Comparison of ENCODE assay signal across 10 mouse cellular contexts in the genomic region with DNA sequence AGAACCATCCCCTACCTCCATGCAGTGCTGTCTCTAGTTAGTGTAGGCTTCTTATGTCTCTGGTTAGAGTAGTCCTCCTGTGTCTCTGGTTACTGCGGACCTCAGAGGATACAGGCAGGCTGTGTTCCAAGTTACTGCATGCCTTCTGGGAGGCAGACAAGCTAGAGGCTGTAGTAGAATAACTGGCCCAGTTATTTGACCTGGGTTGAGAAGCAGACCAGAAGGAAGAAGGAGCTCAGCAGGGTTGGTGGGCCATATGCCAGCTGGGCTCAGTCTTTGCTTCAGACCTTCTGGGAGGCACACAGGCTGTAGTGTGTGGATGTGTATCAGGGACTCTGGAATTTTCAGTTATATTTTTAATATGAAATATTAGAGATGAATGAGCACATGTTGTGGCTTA.
"Had no signal": no experiment of that assay in that cellular context is flagged by ENCODE, and none has a peak within 500 bp of the region (broad histone marks: within the 10 kb centered on the region; RNA-seq: fewer than 3 reads in every experiment).

No protein-coding gene starts in this region.

- H3K4me1 ChIP-seq: liver, embryonic 13.5 days had no signal

- H3K4me3 ChIP-seq: liver, embryonic 13.5 days had no signal

- H3K27me3 ChIP-seq: liver, embryonic 13.5 days had no signal

- H3K27ac ChIP-seq: liver, embryonic 13.5 days had no signal

- H3K36me3 ChIP-seq: liver, embryonic 13.5 days had no signal

- H3K4me2 ChIP-seq: liver, embryonic 13.5 days; midbrain, embryonic 11.5 days had no signal

- H3K9me3 ChIP-seq: liver, embryonic 13.5 days had no signal

- DNase-seq: kidney, postnatal 14 days; kidney, postnatal 4 days; liver, embryonic 13.5 days; lung, adult 2 months; lung, postnatal 14 days; lung, postnatal 4 days; midbrain, embryonic 14.5 days; thymus, adult 18-20 months; thymus, postnatal 36 days had no signal

- H3K9ac ChIP-seq: liver, embryonic 13.5 days had no signal
